Mouse (Mus musculus) layer of hippocampus, adult 2 months (tissue): ENCODE results near the gene Arl2. TPM values are rescaled to one million over a fixed set of nuclear protein-coding genes. Genes with fewer than 3 reads are reported as not detected.
A peak's percentile ranks its signal among the peaks of the same experiment; 100 is the strongest.

Experiments used
- DNase-seq, 2 experiments: peaks; one replicate each; pipeline ENCODE4 v3.0.0; 2022; ENCODE audit warnings: low spot score in 2 of 2
- H3K27ac ChIP-seq: fragments of 200-600 bp; 2 replicates; pipeline ENCODE4 v1.8.1; 2022
- H3K4me3 ChIP-seq: fragments of 200-600 bp; 2 replicates; pipeline ENCODE4 v1.8.1; 2022; ENCODE audit warnings: mild to moderate bottlenecking
- CTCF ChIP-seq: fragments of 200-600 bp; conservative IDR thresholded peaks from 2 replicates; pipeline ENCODE4 v1.8.1; 2022; ENCODE audit warnings: antibody characterized with exemption, mild to moderate bottlenecking, moderate library complexity
- total RNA-seq, 2 experiments: library from RNA; stranded (reverse); gene quantifications; 2 replicates each; pipeline ENCODE4 v1.2.3; 2021

The Arl2 gene
- total RNA-seq, 2 experiments from 2014 or later, result 72.1 to 76.9 TPM

- DNase-seq, result no peak
- Histone ChIP-seq H3K27ac (no peak overlapping the region), H3K4me3 (peak overlapping the region; percentile 70)
- no peak for TF ChIP-seq CTCF
Observed at GRCm38 (mm10) chr19:6085417-6085879, 55.9 kb downstream of the Arl2 start.

- peak; percentile 95 to 97 for DNase-seq
- Histone ChIP-seq H3K27ac (peak within 1 kb of the TSS; percentile 68; the same call in 1 of the 2 replicates), H3K4me3 (peak within 1 kb of the TSS; percentile 70)
- TF ChIP-seq CTCF, result peak; percentile 19; the same call in 1 of the 2 replicates
Observed at GRCm38 (mm10) chr19:6084478-6085248, 56.7 kb downstream of the Arl2 start, which contains the start of the genes Zfpl1 and Cdca5. Zfpl1 (minus strand) TSS chr19:6084956. Cdca5 (plus strand) TSS chr19:6084983.

Other genes with a start within 250 kb of the Arl2 start
- 1 to 10 TPM; 2.5 to 3.2 TPM for gene Tigd3, start 247.4 kb downstream of the Arl2 start, total RNA-seq
- 10 to 100 TPM; 94.1 to 95.3 TPM for gene Dpf2, start 228.5 kb downstream of the Arl2 start, total RNA-seq
- gene Cdc42ep2, start 216.7 kb downstream of the Arl2 start, total RNA-seq, result 1 to 10 TPM; 3.4 to 3.8 TPM
- gene Pola2, start 177.3 kb downstream of the Arl2 start, total RNA-seq, result 1 to 10 TPM; 6.2 to 6.6 TPM
- not detected for gene Slc22a20, start 155.4 kb downstream of the Arl2 start, total RNA-seq
- gene Capn1, start 125.7 kb downstream of the Arl2 start, total RNA-seq, result 10 to 100 TPM; 28.2 to 29.9 TPM
- gene Syvn1, start 95.0 kb downstream of the Arl2 start, total RNA-seq, result 10 to 100 TPM; 42.0 to 45.1 TPM
- 10 to 100 TPM; 42.8 to 49.6 TPM for gene Mrpl49, start 83.8 kb downstream of the Arl2 start, total RNA-seq
- gene Fau, start 83.7 kb downstream of the Arl2 start, total RNA-seq, result 100 to 1,000 TPM; 676 to 714 TPM
- 10 to 100 TPM; 39.0 to 42.5 TPM for gene Znhit2, start 80.4 kb downstream of the Arl2 start, total RNA-seq
- gene Tm7sf2, start 73.2 kb downstream of the Arl2 start, total RNA-seq, result 10 to 100 TPM; 25.3 to 26.0 TPM
- 100 to 1,000 TPM in 1 of 2 experiments, 10 to 100 TPM in 1; 96.5 to 103 TPM for gene Vps51, start 64.3 kb downstream of the Arl2 start, total RNA-seq
- gene Tmem262, start 61.5 kb downstream of the Arl2 start, total RNA-seq, result not detected
- gene Gm28374, start 59.3 kb downstream of the Arl2 start, total RNA-seq, result not detected
- gene Zfpl1, start 56.6 kb downstream of the Arl2 start, total RNA-seq, result 10 to 100 TPM; 40.1 to 44.0 TPM
- gene Cdca5, start 56.6 kb downstream of the Arl2 start, total RNA-seq, result under 1 TPM; 0.23 to 0.27 TPM
- gene AC131692.1, start 47.1 kb downstream of the Arl2 start, total RNA-seq, result not detected
- gene Naaladl1, start 35.8 kb downstream of the Arl2 start, total RNA-seq, result under 1 TPM in 1 of 2 experiments, not detected in 1; 0.17 TPM
- 10 to 100 TPM; 14.0 to 15.0 TPM for gene Sac3d1, start 22.9 kb downstream of the Arl2 start, total RNA-seq
- 10 to 100 TPM; 43.5 to 46.0 TPM for gene Snx15, start 13.2 kb downstream of the Arl2 start, total RNA-seq
- under 1 TPM in 1 of 2 experiments, not detected in 1; 0.29 TPM for gene Batf2, start 565 bp downstream of the Arl2 start, total RNA-seq
- gene Majin, start 42.8 kb upstream of the Arl2 start, total RNA-seq, result not detected
- gene Gpha2, start 84.8 kb upstream of the Arl2 start, total RNA-seq, result not detected
- gene Ppp2r5b, start 94.3 kb upstream of the Arl2 start, total RNA-seq, result 100 to 1,000 TPM; 127 to 137 TPM
- 10 to 100 TPM; 32.5 to 39.0 TPM for gene Atg2a, start 100.1 kb upstream of the Arl2 start, total RNA-seq
- gene Ehd1, start 135.2 kb upstream of the Arl2 start, total RNA-seq, result 10 to 100 TPM; 80.2 to 82.3 TPM
- 1 to 10 TPM; 5.0 to 5.6 TPM for gene Cdc42bpg, start 164.9 kb upstream of the Arl2 start, total RNA-seq
- gene Men1, start 193.4 kb upstream of the Arl2 start, total RNA-seq, result 10 to 100 TPM; 63.3 to 72.1 TPM
- gene Map4k2, start 199.6 kb upstream of the Arl2 start, total RNA-seq, result 100 to 1,000 TPM in 1 of 2 experiments, 10 to 100 TPM in 1; 81.9 to 105 TPM
- 100 to 1,000 TPM; 208 to 222 TPM for gene Sf1, start 222.1 kb upstream of the Arl2 start, total RNA-seq
- 10 to 100 TPM; 13.0 to 18.8 TPM for gene Pygm, start 242.9 kb upstream of the Arl2 start, total RNA-seq